Mouse (Mus musculus): Measurements from ENCODE around the gene Dock7.

Gene Dock7

GRCm38 (mm10) chr4:99120211-99121122 is at the start of gene Dock7:
Gene Dock7, minus strand, starts transcription at chr4:99120915.
- peak; percentile 16 for DNase-seq (ENCODE audit: low spot score)

- DNase-seq (ENCODE audit: low spot score): no peak
These were observed 48.2 kb upstream of the Dock7 start for GRCm38 (mm10) chr4:99168869-99169268.

GRCm38 (mm10) chr4:99163547-99163946 is 42.8 kb upstream of the Dock7 start:
- DNase-seq (ENCODE audit: low spot score): no peak

GRCm38 (mm10) chr4:99163001-99163400 is 42.3 kb upstream of the Dock7 start:
- no peak for DNase-seq (ENCODE audit: low spot score)

- no peak for DNase-seq (ENCODE audit: low spot score)
These were observed 40.8 kb upstream of the Dock7 start for GRCm38 (mm10) chr4:99161457-99161971.

- DNase-seq (ENCODE audit: low spot score): no peak
These were observed 40.2 kb upstream of the Dock7 start for GRCm38 (mm10) chr4:99160899-99161298.

GRCm38 (mm10) chr4:99160414-99160813 is 39.7 kb upstream of the Dock7 start:
- DNase-seq (ENCODE audit: low spot score): no peak

GRCm38 (mm10) chr4:99158495-99158894 is 37.8 kb upstream of the Dock7 start:
- DNase-seq (ENCODE audit: low spot score): no peak

GRCm38 (mm10) chr4:99156641-99157307 is 36.1 kb upstream of the Dock7 start:
- DNase-seq (ENCODE audit: low spot score): no peak

- DNase-seq (ENCODE audit: low spot score): no peak
These were observed 31.3 kb upstream of the Dock7 start for GRCm38 (mm10) chr4:99151885-99152558.

- no peak for DNase-seq (ENCODE audit: low spot score)
These were observed 30.7 kb upstream of the Dock7 start for GRCm38 (mm10) chr4:99151434-99151833.

- DNase-seq (ENCODE audit: low spot score): no peak
These were observed 22.6 kb upstream of the Dock7 start for GRCm38 (mm10) chr4:99143323-99143722.

- no peak for DNase-seq (ENCODE audit: low spot score)
These were observed 20.9 kb upstream of the Dock7 start for GRCm38 (mm10) chr4:99141578-99141977.

GRCm38 (mm10) chr4:99141171-99141570 is 20.5 kb upstream of the Dock7 start:
- no peak for DNase-seq (ENCODE audit: low spot score)

- no peak for DNase-seq (ENCODE audit: low spot score)
These were observed 17.4 kb upstream of the Dock7 start for GRCm38 (mm10) chr4:99137986-99138641.

- DNase-seq (ENCODE audit: low spot score): no peak
These were observed 13.8 kb upstream of the Dock7 start for GRCm38 (mm10) chr4:99134522-99134921.

- no peak for DNase-seq (ENCODE audit: low spot score)
These were observed 12.6 kb upstream of the Dock7 start for GRCm38 (mm10) chr4:99133326-99133725.

GRCm38 (mm10) chr4:99132686-99133085 is 12.0 kb upstream of the Dock7 start:
- DNase-seq (ENCODE audit: low spot score): no peak

- DNase-seq (ENCODE audit: low spot score): no peak
These were observed 10.5 kb upstream of the Dock7 start for GRCm38 (mm10) chr4:99131227-99131653.

- DNase-seq (ENCODE audit: low spot score): no peak
These were observed 2.8 kb upstream of the Dock7 start for GRCm38 (mm10) chr4:99123546-99123945.

- DNase-seq (ENCODE audit: low spot score): no peak
These were observed 2.1 kb upstream of the Dock7 start for GRCm38 (mm10) chr4:99122786-99123185.

GRCm38 (mm10) chr4:99122047-99122446 is 1.3 kb upstream of the Dock7 start:
- DNase-seq (ENCODE audit: low spot score): no peak

All from layer of hippocampus, adult 9-10 months (tissue).